Mouse (Mus musculus) megakaryocyte progenitor cell, adult 5-6 weeks (primary cell): ENCODE results near the gene Tmem44. TPM values are rescaled to one million over a fixed set of nuclear protein-coding genes. Genes with fewer than 3 reads are reported as not detected.

Source experiments
- ATAC-seq: replicated peaks from 2 replicates; pipeline ENCODE4 v1.8.0; 2016; ENCODE audit warnings: mild to moderate bottlenecking, moderate TSS enrichment, inconsistent platforms; ENCODE audit not compliant: poor library complexity
- total RNA-seq, 2 experiments: library from RNA; stranded (forward) in 1 of 2; stranded (reverse) in 1 of 2; fragments of 157-497, 149-512 nt in 1 of 2; fragments of 200-1000 nt in 1 of 2; gene quantifications; 2 replicates each; pipeline versions ENCODE4 v1.2.3 to v1.2.4; 2015 to 2017

Gene Tmem44
- total RNA-seq (2015) (0.27 TPM in 1 of 2 replicates, not detected in the other), total RNA-seq (2017) (0.12 and 0.51 TPM in 2 replicates)

GRCm38 (mm10) chr16:30550748-30551192 is at the start of gene Tmem44:
Gene Tmem44 (minus strand): TSS chr16:30550842.
- peak; percentile 53 for ATAC-seq

DNA sequence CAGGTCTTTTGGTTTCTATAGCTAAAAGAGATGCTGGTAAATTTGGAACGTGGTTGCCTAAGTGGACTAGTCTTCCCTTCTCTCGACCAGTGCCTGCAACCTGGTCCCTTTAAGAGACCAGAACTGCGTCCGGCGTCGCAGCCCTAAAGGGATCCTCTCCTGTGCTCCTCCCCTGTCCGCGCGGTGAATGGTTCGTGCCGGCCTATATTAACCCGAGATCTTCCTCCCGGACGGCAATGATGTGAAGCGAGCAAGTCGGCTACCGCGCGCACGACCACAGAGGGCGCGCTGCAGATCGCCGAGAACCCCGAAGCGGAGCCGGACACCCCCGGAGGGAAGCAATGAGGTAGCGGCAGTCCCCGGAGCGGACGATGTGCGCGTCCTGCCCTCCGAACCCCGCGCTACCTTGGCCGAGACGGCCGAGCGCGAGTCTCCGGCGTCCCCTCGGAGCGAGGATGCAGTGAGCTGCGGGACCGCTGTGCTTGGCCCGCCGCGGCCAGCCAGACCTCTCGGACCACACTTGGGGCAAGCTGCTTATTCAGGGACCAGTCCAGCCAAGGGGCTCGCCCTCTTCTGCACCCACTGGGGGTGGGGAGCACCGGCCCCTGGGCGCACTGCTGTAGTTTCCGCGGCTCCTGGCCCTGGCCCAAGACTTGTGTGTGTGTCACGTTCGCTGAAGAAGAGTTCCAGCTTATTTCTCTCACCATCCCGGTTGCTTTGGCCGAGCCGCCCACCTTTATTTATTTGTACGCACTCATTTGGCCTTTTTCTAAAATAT is 49.0 kb upstream of the Tmem44 start, which contains the start of gene Fam43a:
Fam43a (plus strand) TSS at position 233 of the 778 bp plus-strand sequence.
- peak; percentile 69 for ATAC-seq

- peak; percentile 57 for ATAC-seq
Measured at GRCm38 (mm10) chr16:30596959-30597681, 46.5 kb upstream of the Tmem44 start.

- peak; percentile 24 for ATAC-seq
Measured at GRCm38 (mm10) chr16:30595835-30596557, 45.4 kb upstream of the Tmem44 start.

DNA sequence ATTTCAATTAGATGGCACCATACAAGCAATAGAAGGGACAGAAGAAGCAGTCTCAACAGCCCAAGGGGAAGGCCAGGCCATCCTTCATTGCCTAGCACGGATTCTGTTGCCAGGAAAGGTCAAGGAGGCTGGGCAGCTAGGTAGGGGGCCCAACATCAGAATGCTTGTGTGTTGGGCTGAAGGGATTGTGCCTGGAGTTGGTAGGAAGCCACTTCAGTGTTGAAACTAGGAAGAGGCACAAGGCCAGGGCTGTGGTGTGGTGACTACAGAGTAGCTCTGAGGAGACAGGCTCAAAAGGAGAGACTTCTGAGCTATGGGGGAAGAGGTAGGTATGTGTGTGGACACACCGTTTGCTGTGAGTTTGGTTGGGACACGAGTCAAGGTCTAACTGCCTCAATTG is 44.7 kb upstream of the Tmem44 start:
- no peak for ATAC-seq

GRCm38 (mm10) chr16:30591990-30592389 is 41.3 kb upstream of the Tmem44 start:
- ATAC-seq: no peak

GRCm38 (mm10) chr16:30590264-30591209 is 39.9 kb upstream of the Tmem44 start:
- ATAC-seq: no peak

- ATAC-seq: peak; percentile 93
Measured at GRCm38 (mm10) chr16:30587494-30588327, 37.1 kb upstream of the Tmem44 start, which contains the start of gene Lsg1. Gene Lsg1 (minus strand): TSS chr16:30587592.

DNA sequence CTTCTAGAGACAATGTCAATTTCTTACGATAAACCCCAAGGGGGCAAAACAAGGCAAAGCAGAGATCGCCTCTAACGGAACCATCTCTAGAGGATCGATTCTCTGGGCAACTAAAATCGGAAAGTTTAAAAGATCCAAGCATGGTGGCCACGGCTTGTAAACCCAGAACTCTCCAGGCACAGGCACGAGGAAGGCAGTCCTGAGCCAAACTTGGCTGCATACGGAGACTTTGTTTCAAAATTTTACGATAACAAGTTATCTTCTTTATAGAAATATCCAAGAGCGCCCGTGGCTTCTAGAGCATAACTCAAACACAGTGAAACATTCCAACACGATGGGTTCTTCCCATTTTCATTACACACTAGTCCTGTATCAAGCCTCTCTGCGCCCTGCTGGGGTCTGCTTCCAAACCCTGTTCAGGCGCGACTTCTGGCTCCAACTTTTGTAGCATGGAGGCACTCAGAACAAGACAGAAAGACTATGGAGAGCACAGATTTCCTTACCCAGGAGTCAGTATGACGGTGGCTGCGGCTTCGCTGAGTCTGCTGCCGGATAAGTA is 36.4 kb upstream of the Tmem44 start:
- ATAC-seq: no peak

- no peak for ATAC-seq
Measured at GRCm38 (mm10) chr16:30580765-30581164, 30.1 kb upstream of the Tmem44 start.

DNA sequence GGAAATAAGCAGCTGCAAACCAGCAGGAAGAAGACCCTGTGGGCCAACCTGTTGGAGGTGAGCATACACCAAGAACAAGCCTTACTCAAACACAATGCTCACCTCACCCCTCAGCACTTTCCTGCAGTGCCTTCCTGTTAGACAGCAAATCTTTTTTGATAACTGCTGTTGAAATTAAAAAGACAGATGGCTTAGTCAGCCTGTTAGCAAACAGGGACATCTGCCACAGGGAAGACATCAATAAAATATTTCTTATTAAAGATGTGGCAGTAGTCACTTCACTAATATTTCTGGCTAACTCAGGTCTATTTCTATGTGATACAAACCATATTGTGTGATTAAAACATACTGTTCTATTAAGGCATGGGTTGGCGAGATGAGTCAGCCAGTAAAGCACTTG is 25.8 kb upstream of the Tmem44 start:
- no peak for ATAC-seq

DNA sequence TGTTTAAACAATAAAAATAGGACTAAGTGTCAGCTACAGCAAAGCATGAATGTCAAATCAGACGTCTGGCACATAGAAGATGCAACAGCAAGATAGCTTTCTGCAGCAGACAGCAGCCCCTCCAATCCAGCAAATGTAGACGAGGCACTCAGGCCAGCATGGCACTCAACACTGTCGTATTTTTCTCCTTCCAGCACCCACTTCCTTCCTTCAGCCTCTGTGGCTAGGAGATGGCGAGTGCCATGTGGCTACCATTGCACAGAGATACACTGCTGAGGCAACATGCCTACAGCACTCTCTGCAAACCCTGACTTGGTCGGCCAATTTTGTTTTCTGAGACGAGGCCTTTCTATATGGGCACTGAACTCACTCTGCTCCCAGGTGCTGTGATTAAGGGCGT is 25.2 kb upstream of the Tmem44 start:
- ATAC-seq: no peak

GRCm38 (mm10) chr16:30572239-30572638 is 21.6 kb upstream of the Tmem44 start:
- no peak for ATAC-seq

DNA sequence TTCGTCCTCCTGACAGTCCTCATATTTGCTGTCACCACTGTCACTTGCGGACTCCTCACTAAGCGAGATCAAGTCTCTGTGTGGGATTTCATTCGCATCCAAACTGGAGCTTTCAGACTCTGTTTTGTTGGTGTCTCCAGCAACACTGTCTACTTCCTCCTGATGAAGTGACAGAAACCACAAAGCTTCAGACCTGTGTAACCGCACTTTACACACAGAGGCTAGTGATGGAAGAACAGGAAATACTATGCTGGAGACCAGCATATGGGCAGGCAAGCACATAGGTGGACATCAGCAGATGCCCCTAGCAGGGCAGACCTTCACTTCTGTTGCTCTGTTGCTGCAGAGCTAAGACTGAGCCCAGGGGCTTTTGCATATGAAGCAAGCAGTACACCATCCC is 20.7 kb upstream of the Tmem44 start:
- ATAC-seq: 0 out of 2 replicates have a peak, but pooled peaks have one; percentile 31

DNA sequence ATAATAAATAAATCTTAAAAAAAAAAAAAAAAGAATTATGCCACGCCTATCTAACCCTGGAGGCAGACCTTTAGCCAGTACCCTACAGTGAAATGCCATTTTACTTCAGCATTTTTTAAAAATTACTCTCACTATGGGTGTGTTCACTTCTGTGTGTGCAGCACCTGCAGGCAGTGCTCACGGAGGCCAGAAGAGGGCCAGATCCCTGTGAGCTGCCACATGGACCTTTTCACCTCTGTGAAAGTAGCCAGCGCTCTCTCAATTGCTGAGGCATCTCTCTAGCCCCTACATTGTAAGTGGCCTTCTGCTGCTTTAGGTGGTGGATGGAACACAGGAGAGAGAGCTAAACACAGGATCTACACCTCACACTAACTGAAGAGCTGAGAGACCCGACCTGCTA is 19.5 kb upstream of the Tmem44 start:
- ATAC-seq: peak; percentile 39; the same call in 1 of the 2 replicates

GRCm38 (mm10) chr16:30565631-30566030 is 15.0 kb upstream of the Tmem44 start:
- peak; percentile 79 for ATAC-seq

DNA sequence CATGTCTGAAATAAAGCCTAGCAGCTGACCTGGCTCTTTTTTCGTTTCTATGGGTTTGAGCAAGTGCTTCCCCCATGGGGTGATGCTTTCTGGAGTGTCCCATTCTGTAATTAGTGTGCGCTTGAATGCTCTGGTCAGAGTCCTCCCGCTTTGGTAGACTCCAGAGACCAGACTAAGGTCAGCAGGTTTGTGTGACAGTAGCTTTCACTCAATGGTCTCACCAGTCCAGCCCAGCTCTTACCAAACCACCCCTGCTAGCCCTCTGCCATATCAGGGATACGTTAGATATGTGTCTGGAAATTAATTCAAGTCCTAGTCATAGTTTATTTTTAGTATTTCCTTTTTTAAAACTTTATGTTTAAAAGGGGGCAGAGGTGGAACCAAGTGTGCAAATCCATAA is 10.0 kb upstream of the Tmem44 start:
- ATAC-seq: no peak

DNA sequence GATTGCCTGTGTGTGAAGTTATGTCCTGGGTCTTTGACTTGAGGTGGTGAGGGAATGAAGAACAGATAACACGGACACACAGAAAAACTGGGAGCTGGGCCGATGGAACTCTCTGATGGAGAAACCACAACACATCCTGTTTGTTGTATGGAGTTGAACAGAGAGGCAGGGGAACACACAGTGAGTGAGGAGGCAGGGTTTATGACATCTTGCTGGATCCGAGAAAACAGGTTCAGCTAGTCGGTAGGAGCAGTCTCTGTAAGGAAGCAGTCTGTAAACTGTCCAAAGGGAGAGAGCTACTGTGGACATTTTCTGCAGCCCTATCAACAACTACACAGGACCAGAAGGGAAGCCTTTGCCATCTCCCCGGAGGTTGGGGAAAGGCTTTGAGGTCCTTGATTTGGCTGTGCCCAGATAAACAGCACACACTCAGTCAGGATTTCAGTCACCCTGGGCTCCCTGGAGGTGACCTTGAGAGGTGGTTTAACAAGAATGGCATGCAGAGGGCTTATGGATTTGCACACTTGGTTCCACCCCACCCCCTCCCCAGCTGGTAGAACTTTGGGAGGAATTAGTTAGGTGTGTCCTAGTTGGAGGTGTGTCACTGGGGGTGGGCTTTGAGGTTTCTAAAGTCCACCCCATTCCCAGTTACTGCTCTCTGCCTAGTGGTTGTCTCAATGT is 8.8 kb upstream of the Tmem44 start:
- ATAC-seq: no peak
